Mouse (Mus musculus): ENCODE results near the gene Sez6. TPM values are rescaled to one million over a fixed set of nuclear protein-coding genes. Genes with fewer than 3 reads are reported as not detected.
A peak's percentile ranks its signal among the peaks of the same experiment; 100 is the strongest.

Gene Sez6
- total and polyA plus RNA-seq, 2 experiments = not detected

DNA sequence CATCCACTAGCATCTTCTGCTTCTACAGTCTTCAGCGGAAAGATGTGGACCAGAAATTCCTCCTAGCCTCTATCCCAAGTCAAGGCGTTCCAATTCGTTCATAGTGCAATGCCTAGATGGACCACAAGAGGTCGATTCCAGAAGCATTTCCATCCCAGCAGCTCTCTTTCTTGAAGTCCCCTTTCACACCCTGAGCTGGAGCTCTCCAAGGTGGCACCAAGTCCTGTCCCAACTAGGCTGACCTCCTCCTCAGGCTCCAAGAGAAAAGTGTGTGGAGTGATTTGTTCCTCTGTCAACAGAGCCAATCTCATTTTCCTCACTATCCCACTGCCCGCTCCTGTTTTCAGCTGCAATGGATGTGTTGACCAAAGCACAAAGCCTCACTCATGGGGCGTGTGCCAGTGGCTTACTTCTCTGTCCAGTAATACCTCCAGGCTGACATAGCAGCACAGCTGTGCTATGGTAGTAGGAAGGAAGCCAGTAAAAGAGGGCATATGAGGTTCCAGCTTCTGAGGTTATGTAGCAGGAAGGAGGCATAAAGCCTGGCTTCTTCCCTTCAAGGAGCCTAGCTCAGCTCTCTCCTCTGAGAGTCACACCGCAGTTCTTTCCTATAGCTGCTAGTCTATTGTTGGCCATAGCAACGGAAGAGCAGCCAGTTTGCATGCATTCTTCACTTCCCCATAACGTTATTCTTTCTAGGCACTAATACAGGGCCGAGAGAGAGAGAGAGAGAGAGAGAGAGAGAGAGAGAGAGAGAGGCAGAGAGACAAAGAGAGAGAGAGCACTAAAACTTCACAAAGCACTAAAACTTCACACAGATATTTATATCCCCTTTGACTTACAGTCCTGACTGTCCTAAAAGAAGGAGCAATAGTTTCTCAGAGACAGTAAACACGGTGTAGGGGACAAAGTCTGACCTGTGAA lies 49.9 kb downstream of the Sez6 start:
- WGBS = 42% methylated on average over 11 of the region's 11 CpGs

DNA sequence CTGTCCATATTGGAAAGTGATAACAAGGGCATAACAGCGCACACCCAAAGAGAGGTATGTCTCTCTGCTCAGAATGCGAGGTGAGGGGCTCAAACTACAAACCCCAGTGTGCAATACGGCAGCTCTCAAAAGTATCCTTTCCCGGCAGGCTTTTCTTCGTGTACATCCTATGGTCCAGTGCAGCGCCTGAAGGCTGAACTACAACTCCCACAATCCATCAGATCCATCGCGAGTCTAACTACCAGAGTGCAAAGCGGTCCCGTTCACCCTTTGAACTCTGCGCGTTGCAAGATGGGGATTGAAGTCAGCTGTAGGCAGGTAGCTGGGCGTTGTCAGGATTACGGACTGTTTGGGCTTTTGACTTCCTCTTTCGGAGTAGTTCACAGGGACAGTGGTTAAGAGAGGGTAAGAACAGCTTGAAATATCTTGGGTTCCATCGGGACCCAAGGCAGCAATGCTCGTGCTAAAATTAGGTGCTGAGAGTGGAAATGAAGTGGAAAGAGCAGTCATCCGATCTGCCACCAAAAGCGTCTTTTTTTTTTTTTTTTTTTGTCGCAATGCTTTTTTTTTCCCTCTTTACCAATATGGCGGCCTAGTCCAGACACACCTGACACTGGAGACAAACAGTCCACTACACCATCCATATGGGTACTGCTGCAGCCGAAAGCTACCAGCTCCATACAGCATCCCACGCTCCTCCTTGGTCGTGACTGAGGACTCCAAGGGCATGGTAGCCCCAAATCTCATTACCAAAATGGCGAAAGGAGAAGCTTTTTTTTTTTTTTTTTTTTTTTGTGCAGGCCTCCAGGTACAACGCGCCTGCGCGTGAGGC lies 51.2 kb downstream of the Sez6 start:
- TF ChIP-seq CTCF (IDR thresholded peaks at IDR 0.05; ENCODE audit: low read depth, low read length) (no peak), POLR2A (IDR thresholded peaks at IDR 0.05; ENCODE audit: extremely low read depth, insufficient read depth, low read length) (no peak)
- H3K4me1 ChIP-seq (ENCODE audit: control insufficient read depth, insufficient read depth, low read length) = no peaks in the 10 kb centered on the region; the same call in 1 of the 2 replicates
- peak; percentile 100 for DNase-seq (ENCODE audit: extremely low read depth, low read depth, low spot score)
- peak overlapping the region; percentile 90 for H3K27ac ChIP-seq (replicated peaks; ENCODE audit: insufficient read depth, low read depth, low read length)
- peaks cover 3% of the 10 kb centered on the region; the same call in 1 of the 2 replicates for H3K36me3 ChIP-seq (ENCODE audit: control insufficient read depth, insufficient read depth, low read length)
- H3K27me3 ChIP-seq (ENCODE audit: control insufficient read depth, insufficient read depth, low read length) = no peaks in the 10 kb centered on the region
- H3K9ac ChIP-seq (ENCODE audit: low read depth, low read length) = peak overlapping the region; percentile 75
- peak overlapping the region; percentile 62 for H3K4me3 ChIP-seq (ENCODE audit: insufficient read depth, low read depth, low read length)
- under 1% methylated on average over 29 of the region's 29 CpGs for WGBS
- H3K79me2 ChIP-seq (ENCODE audit: control insufficient read depth, insufficient read depth, low read length) = peaks cover 7% of the 10 kb centered on the region; the same call in 1 of the 2 replicates

More for the DNA sequence above, 49.9 kb downstream of the Sez6 start:
- H3K27ac ChIP-seq (replicated peaks; ENCODE audit: insufficient read depth, low read depth, low read length) = no peak overlapping the region
- TF ChIP-seq POLR2A (IDR thresholded peaks at IDR 0.05; ENCODE audit: extremely low read depth, insufficient read depth, low read length) = no peak
- peak; percentile 27 for TF ChIP-seq CTCF (IDR thresholded peaks at IDR 0.05; ENCODE audit: low read depth, low read length)
- peaks cover 4% of the 10 kb centered on the region; the same call in 1 of the 2 replicates for H3K79me2 ChIP-seq (ENCODE audit: control insufficient read depth, insufficient read depth, low read length)
- H3K9ac ChIP-seq (ENCODE audit: low read depth, low read length) = no peak overlapping the region
- no peaks in the 10 kb centered on the region for H3K27me3 ChIP-seq (ENCODE audit: control insufficient read depth, insufficient read depth, low read length)
- H3K4me1 ChIP-seq (ENCODE audit: control insufficient read depth, insufficient read depth, low read length) = no peaks in the 10 kb centered on the region; the same call in 1 of the 2 replicates
- peak; percentile 38 for DNase-seq (ENCODE audit: extremely low read depth, low read depth, low spot score)
- no peak overlapping the region for H3K4me3 ChIP-seq (ENCODE audit: insufficient read depth, low read depth, low read length)
- H3K36me3 ChIP-seq (ENCODE audit: control insufficient read depth, insufficient read depth, low read length) = no peaks in the 10 kb centered on the region

DNA sequence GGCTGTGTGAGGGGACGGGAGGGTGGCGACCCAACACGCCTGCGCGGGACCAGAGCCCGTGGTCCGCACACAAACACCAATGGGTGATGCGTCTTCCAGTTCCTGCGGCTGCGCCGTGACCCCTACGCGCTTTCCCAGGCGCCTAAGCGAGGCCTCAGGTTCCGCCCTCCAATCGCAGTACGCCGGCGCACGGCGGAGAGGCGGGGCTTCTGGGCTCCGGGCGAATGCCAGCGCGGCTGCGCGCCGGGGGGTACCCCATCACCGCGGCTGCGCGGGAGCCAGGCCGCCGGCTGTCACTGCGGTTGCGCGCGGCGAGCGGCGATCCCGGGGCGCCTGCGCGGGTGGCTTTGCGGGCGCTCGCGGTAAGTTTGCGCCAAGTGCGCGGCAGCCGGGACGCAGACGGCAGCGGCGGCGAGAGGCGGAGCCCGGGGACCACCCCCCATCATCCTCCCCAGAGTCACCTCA lies 51.9 kb downstream of the Sez6 start, which contains the start of gene Phf12:
Phf12 (plus strand) TSS at position 314 of the 465 bp plus-strand sequence.
- Histone ChIP-seq H3K79me2 (ENCODE audit: control insufficient read depth, insufficient read depth, low read length) (peaks cover 7% of the 10 kb centered on the region; the same call in 1 of the 2 replicates), H3K4me1 (ENCODE audit: control insufficient read depth, insufficient read depth, low read length) (no peaks in the 10 kb centered on the region; the same call in 1 of the 2 replicates), H3K27ac (replicated peaks; ENCODE audit: insufficient read depth, low read depth, low read length) (peak within 1 kb of the TSS; percentile 90), H3K27me3 (ENCODE audit: control insufficient read depth, insufficient read depth, low read length) (no peaks in the 10 kb centered on the region), H3K9ac (ENCODE audit: low read depth, low read length) (peak within 1 kb of the TSS; percentile 95), H3K36me3 (ENCODE audit: control insufficient read depth, insufficient read depth, low read length) (peaks cover 3% of the 10 kb centered on the region; the same call in 1 of the 2 replicates), H3K4me3 (ENCODE audit: insufficient read depth, low read depth, low read length) (peak within 1 kb of the TSS; percentile 98)
- WGBS = under 1% methylated on average over 62 of the region's 62 CpGs
- TF ChIP-seq CTCF (IDR thresholded peaks at IDR 0.05; ENCODE audit: low read depth, low read length) (no peak), POLR2A (IDR thresholded peaks at IDR 0.05; ENCODE audit: extremely low read depth, insufficient read depth, low read length) (peak; percentile 70; the same call in 1 of the 2 replicates)
- peak; percentile 96 for DNase-seq (ENCODE audit: extremely low read depth, low read depth, low spot score)

DNA sequence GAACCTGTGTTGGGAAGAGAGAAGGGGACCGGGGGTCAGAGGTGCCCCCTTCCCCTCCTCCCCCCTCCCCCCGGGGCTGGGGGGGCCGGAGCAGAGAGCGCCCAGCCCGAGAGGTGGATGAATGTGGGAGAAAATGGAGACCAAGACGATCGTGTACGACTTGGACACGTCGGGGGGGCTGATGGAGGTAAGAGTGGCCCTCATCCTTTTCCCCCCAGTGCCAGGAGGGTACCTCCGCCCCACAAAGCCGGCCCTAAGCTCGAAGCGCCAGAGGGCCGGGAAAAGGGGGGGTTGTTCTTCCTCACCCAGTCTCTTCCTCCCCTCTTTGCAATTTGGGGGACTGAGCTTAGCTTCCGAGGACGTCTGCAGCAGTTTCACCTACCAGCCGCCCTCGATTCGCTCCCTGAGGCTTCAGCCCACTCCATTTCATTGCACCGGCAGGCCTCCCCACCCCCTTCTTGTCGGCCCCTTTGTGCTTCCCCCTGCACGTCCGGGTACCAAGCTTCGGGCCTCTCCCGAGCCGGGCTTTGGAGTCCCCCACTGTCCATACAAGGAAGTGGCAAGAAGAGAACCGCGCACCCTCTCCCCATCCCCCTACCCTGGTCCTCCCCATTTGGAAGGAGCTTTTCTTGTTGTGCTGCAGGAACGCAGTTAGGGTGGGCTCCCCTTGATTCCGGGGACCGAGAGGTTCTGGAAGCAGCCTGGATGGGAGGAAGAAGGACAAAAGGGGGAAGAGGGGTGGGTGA lies 52.8 kb downstream of the Sez6 start:
- Histone ChIP-seq H3K27me3 (ENCODE audit: control insufficient read depth, insufficient read depth, low read length) (no peaks in the 10 kb centered on the region), H3K9ac (ENCODE audit: low read depth, low read length) (peak overlapping the region; percentile 95), H3K36me3 (ENCODE audit: control insufficient read depth, insufficient read depth, low read length) (peaks cover 3% of the 10 kb centered on the region; the same call in 1 of the 2 replicates), H3K79me2 (ENCODE audit: control insufficient read depth, insufficient read depth, low read length) (peaks cover 7% of the 10 kb centered on the region; the same call in 1 of the 2 replicates), H3K4me1 (ENCODE audit: control insufficient read depth, insufficient read depth, low read length) (no peaks in the 10 kb centered on the region; the same call in 1 of the 2 replicates), H3K27ac (replicated peaks; ENCODE audit: insufficient read depth, low read depth, low read length) (peak overlapping the region; percentile 87), H3K4me3 (ENCODE audit: insufficient read depth, low read depth, low read length) (peak overlapping the region; percentile 98)
- peak; percentile 21 for DNase-seq (ENCODE audit: extremely low read depth, low read depth, low spot score)
- TF ChIP-seq POLR2A (IDR thresholded peaks at IDR 0.05; ENCODE audit: extremely low read depth, insufficient read depth, low read length) (0 out of 2 replicates have a peak, but pooled peaks have one; percentile 2), CTCF (IDR thresholded peaks at IDR 0.05; ENCODE audit: low read depth, low read length) (no peak)
- WGBS = 2% methylated on average over 32 of the region's 32 CpGs

Data from liver, adult 2 months (tissue).